Mouse (Mus musculus) kidney, postnatal 36 days (tissue): ENCODE results near the gene Ralgds.
"Not testable (repeated sequence)": the region's sequence is repeated elsewhere in the genome, so short reads cannot be mapped to it uniquely, and the experiment has no call there.

Experiments
- DNase-seq, 2 experiments: peaks; one replicate each; pipeline ENCODE4 v3.0.0; 2021 to 2022; ENCODE audit warnings: mixed read lengths in 2 of 2

Ralgds gene

DNA sequence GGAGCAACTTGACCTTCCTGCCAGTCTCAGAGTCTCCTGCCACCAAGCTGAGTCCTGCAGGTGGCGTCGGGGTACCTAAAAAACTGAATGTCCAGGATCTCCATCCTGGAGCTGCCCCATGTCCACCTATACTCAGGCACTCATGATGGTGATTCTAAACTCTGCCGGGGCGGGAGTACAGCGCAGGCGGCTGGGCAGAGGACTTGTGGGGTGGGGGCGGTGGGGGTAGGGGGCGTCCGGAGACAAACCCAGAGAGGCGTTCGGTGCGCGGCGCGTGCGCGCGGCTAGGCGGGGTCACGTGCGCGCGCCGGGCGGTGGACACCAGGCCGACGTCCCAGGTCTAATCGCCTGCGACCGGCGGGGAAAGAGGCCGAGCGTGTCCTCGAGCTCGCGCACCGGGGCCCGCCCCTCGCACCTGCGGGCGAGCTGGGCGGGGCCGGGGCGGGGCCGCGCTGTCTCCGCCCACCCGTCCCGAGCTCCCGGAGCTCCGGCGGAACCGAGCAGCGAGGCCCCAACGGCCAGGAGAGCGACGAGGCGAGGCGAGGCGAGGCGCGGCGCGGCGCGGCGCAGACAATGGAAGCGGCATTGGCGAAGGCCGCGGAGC, at the start of gene Ralgds:
Ralgds (plus strand) TSS at position 328 of the 604 bp plus-strand sequence.
- DNase-seq, result peak; percentile 81 to 86

DNA sequence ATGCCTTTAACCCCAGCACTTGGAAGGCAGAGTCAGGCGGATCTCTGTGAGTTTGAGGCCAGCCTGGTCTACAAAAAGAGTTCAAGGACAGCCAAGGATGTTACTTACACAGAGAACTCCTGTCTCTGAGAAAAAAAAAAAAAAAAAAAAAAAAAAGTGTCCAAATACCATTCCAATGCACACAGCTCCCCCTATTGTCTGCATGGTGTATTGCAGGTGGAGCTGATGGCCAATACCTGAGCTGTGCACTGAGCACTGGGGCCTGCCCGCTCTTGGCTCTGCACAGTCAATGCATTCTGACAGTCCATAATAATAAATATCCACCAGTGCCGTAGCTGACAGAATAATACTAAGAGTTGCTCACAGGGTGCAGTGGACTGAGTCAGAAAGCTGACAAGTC, 49.0 kb upstream of the Ralgds start:
- DNase-seq, result peak; percentile 79 to 87

DNA sequence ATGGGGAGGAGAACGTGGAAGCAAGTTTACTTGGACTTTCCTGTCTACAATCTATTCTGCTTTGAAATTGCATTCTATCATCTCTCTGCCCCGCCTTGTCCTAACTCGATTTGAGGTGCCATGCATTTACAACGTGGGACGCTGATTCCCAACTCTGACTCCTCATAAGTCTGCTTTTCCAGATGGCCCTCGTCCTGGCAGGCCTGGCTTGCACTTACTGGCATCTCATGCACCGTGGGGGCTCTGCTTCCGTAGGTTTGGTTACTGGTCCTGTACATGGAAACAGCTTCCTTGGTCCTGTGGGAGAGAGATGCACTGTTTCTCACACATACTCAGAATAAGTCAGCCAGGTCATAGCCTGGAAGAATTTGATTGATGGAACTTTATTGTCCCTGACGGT, 48.0 kb upstream of the Ralgds start:
- no peak for DNase-seq

DNA sequence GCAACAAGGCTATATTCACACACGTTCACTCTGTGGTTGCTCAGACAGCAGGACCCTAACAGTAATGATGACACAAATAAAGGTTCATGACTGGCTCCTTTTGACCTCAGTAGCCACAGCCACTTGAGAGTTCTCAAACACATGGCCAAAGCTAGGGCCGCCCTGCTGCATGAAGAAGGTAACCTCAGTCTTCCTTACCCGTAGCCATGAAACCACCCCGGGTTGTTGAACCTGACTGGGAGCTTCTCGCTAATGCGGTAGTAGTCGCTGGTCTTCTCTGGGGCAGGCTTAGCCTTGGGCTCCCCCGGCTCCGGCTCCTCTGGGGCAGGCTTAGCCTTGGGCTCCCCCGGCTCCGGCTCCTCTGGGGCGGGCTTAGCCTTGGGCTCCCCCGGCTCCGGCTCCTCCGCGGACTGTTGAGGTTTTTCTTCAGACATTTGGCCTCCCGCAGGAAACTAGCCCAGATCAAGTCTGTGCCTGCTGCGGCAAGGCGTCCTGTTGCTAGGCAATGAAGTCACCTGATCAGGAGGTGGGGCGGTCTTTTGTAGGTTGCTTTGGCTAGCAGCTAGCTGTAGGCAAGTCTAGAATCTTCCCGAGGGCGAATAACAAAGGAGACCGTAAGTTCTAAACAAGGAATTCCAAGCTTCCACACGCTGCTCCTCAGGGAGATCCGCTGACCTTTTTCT, 46.9 kb upstream of the Ralgds start, which contains the start of gene 1700007K13Rik:
1700007K13Rik (minus strand) TSS at position 497 of the 683 bp plus-strand sequence.
- peak; percentile 89 for DNase-seq

DNA sequence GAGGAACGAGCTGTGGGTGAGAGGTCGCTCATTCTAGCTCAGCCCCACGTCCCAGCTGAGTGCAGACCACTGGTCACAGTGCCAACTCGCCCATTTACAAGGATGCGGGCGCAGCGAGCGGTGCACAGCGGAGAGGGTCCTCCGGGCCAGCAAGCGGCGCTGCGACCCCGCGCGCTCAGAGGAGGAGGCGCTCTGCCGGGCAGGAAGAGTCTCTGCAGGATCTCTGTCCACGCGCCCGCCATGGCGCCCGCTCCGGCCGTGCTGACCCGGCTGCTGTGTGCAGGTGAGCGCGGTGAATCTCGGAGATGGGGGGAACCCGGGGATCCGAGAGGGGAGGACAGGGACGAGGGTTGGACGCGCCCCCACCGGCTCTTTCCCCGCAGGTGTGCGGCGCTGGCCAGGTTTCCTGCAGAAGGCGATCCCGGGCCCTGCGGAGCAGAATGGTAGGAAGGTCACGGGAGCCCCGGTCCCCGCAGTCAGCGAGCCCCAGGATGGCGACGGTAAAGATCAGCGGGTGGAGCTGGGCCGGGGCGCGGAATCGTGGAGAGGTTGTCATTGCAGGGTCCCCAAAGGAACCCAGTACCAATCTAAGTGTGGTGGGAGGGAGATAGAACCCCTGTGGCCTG, 45.0 kb upstream of the Ralgds start, which contains the start of gene Mrps2:
Mrps2 (plus strand) TSS at position 207 of the 626 bp plus-strand sequence.
- DNase-seq, result peak; percentile 84 to 93

DNA sequence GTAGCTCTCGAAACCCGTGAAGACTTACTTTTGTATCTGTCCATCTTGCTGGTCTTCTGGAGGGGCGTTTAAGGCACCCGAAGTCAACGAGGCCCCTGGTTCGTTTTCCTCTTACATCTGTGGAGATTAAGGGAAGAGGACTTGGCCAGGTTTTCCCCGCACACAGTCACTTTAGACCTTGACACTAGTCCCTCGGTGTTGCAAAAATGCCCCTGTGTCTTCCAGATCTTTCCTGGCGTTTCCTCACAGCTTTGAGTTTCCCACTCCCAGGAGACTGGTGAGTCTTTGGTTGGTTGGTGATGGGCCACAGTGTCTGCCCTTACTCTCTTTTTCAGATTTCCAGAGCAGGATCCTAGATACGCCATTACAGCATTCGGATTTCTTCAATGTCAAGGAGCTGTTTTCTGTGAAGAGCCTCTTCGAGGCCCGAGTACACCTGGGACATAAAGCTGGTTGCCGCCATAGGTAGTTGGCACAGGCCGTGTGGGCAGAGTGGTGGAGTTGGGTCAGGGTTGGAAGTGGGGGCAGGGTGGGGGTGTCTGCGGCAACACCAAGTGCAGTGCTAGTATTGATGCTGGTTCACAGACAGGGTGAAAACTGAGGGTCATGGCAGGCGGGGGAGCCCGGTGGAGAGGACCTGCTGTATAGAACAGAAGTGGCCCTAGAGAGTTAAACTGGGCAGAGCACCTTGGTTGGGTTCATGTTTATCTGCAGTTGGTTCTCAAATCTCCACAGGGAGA, 44.3 kb upstream of the Ralgds start:
- no peak for DNase-seq

DNA sequence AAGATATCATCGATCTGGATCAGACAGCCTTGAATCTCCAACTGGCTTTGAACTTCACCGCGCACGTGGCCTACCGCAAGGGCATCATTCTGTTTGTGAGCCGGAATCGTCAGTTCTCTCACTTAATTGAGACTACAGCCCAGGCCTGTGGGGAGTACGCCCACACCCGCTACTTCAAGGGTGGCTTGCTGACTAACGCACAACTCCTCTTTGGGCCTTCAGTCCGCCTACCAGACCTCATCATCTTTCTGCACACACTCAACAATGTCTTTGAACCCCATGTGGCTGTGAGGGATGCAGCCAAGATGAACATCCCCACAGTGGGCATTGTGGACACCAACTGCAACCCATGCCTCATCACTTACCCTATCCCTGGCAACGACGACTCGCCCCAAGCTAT, 43.5 kb upstream of the Ralgds start:
- DNase-seq, result no peak

DNA sequence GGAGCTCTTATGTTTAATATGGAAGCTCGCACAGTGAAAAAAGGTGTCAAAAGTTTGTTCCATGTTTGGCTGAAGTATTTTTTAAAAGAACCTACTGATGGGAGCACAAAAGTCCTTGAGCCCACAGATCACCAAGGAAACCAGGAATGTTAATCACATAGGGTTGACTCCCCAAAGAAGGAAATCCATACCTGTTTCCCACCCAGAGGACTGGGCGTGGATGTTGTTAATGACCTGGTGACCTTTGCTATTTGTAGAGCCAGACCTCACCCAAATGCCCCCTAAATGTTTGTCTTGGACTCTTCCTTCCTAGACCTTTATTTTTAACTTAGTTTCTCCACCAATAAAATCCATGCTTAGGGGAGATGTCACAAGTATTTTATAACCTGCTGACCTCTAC, 42.3 kb upstream of the Ralgds start:
- no peak for DNase-seq

DNA sequence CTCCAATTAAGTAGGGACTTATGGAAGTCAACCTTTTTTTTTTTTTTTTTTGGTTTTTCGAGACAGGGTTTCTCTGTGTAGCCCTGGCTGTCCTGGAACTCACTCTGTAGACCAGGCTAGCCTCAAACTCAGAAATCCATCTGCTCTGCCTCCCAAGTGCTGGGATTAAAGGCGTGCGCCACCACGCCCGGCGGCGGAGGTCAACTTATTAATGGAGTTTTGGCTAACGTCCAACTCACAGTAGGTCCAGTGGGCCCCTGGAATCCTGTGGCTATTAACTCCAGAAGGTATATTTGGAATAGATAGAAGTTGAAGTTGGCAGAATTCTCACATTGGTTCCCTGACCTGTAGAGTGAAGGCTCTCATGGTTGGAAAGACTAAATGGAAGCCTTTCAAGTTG, 40.9 kb upstream of the Ralgds start:
- DNase-seq, result not testable (repeated sequence)

DNA sequence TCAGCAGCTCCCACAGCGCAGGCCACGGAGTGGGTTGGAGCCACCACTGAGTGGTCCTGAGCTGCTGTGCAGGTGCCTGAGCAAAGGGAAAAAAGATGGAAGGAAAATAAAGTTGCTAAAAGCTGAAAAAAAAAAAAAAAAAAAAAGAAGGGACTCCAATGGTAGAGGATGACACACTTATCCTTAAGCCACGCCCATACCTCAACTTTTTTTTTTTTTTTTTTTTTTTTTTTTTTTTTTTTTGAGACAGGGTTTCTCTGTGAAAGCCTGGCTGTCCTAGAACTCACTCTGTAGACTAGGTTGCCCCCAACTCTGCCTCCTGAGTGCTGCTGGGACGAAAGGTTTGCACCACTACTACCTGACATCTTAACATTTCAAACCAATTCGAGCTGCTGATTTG, 34.9 kb upstream of the Ralgds start:
- DNase-seq, result not testable (repeated sequence)

DNA sequence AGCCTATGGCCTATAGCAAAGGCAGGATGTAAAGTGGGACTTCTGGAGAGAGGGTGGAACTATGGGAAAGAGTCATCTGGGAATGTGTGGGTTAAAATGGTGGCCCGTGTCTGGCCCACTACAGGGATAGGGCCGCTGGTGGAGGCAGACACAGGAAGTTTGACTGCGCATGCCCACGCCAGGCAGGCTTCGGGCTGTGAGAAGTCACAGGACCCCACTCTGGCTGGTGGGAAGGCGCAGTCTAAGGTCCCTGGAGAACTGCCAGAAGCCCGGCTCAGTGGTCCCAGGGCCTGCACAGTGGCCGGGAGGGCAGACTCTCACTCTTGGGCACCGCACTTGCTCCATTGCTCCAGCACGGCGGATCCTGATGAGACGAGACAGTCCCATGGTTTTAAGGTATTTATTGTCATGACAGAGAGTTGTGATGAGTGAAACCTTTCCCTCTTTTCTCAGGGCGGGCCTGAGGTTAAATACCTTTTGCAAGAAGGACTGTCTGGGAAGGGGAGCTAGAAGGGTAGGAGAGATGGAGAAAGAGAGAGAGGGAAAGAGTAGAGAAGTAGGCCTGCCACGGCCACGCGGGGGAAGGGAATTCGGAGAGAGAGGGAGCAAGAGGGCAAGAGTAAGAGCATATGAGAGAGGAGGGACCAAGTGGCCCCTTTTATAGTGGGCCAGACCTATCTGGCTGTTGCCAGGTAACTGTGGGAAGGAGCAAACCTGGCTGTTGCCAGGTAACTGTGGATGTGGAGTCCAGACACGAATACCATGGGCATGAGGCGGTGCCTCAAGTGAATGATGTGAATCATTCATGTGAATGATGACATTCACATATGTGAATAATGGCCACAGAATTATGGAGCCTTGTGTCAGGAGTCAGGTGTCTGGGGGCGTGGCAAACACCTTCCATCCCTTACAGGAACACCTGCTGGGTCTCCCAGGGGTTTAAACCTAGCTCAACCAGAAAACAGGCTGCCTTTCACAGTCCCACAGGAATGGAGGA, 33.4 kb upstream of the Ralgds start:
- DNase-seq, result no peak

DNA sequence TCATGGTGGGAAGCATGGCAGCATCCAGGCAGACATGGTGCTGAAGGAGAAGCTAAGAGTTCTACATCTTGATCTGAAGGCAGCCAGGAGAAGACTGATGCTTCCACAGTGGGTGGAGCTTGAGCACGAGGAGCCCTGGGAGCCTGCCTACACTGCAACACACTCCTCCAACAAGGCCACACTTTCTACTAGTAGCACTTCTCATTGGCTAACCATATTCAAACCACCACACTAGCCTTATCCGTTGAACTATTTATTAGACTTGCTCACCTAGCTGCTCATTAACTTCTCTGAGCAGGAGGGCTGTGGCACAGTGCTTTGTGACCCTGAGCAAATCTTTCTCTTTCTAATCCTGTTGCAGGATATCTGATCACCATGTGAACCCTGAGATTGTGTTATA, 29.1 kb upstream of the Ralgds start:
- DNase-seq, result peak; percentile 56 to 67

DNA sequence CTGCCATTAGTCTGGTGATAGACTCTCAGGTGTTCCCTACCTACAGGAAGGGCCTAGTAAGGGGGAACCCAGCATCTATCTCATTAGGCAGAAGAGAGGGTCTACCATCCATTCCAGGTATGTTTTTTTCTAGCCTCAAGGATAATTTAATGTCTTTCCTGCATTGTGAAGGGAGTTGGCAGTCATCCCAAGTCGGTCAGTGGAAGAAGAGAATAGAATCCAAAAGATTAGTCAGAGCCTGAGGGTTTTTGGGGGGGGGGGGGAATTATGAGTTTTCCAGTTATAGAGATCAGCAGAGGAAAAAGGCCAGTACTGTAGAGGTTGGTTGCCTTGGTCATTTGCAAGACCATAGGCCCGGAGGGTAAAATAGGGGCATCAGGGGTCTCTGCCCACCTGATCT, 18.4 kb upstream of the Ralgds start:
- no peak for DNase-seq

DNA sequence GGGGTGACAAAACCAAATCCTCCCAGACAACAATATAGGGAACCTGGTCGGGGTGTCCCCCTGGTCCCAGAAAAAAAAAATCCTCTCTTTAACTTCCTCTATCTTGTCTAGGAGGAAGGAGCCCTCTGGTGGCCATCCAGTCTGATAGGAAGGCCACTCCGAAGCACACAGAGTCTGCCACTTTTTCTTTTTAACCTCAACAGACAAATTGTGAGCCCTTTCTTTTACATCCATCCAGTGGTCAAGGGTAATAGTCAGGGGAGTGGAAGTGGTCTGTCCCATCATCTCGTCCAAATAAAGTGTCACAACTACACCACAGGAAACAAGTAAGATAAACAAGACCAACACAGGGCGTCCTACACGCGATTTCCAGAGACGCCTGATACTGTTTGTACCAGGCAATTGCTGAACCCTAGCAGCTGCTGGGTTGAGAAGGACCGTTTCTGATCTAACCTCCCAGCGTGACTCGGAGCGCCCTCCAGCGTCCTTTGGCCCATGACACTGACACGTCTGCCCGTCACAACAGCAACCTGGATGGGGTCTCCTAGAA, 17.6 kb upstream of the Ralgds start:
- peak; percentile 32 to 70 for DNase-seq

DNA sequence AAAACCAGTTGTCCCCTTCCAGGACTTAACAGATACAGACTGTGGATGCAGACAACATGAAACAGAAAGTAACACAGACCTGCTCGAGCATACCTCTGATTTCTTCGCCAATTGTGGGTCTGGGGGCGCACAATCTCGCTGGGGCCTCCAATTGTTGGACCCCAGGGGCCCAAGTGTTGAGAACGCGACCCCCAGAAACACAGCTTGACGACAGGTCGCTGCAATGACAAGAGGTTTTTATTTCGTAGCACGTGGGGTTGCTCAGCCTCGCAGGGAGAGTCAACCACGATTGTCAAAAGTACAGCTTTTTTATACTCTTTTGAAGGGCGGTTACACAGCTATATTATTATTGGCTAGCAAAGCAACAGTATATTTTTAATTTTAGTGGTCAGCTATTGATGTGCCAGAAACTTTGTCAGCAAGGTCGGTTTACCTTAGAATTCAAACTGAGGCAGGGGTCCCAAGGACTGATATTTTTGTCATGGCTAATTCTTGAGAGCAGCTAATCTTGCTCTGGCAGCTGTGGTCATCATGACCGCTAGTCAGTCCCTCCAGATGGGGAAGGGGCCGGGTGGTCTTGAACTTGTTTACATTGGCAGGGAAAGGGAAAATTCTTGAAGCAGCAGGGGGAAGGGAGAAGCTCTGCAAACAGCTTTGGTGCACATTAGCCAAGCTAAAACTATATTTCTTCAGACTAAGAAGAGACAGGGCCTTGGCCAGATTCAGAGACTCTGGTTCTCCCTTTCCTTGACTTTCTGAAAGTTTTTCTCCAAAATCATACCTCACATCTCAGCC, 16.9 kb upstream of the Ralgds start:
- no peak for DNase-seq

DNA sequence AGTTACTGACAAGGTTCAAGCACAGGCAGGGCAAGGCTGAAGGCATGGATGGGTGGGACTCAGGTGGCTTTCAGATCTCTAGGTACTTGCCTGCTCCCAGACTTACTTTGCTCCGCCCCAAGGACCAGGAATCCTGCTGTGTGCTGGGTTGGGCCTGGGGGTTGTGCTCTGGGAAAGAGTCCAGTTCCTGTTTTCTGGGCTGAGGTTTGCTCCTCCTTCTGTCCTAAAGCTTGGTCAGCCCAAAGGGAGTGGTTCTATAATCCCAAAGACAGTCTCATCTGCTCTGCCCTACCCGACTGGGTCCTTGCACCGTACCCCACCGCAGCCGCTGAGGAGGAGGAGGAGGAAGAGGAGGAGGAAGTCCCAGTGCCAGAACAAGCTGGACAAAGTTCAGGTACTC, 16.3 kb upstream of the Ralgds start, which contains the start of gene Gbgt1:
Gbgt1 (plus strand) TSS at position 221 of the 400 bp plus-strand sequence.
- peak in 1 of 2 experiments; percentile 25 for DNase-seq

DNA sequence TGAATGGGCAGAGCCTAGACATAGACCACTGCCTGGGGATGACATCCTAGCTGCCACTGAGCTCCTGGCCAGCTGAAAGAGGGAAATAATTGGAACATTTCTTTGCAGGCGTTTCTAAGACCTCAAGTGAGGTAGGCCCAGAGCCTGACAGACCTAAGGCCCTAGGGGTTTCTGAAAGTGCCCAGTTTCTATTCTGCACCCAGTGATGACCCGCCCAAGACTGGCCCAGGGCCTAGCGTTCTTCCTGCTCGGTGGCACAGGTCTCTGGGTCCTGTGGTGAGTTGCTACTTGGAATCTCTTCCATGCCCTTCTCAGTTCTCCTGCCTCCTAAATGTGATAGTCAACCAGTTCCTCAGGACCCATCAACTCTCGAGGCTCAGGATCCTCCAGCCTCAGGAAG, 15.4 kb upstream of the Ralgds start:
- no peak for DNase-seq

DNA sequence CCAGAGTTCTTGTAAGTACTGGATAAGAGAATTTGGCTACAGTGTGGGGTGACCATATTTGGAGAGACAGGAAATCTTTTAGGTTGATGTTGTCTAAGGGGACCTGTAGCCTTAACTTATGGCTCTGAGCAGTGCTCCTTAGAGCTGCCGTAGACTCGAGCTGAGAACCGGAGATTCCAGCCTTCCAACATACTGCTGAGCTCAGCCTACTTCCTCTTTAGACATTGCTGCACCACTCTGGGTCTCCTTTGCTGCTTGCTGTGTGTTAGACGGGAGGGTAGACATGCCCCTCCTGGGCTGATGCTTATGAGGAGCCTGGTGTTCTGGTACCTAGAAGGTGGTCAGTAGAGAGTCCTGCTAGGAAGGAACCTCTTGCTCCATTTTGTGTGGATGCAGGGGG, 14.5 kb upstream of the Ralgds start:
- no peak for DNase-seq

DNA sequence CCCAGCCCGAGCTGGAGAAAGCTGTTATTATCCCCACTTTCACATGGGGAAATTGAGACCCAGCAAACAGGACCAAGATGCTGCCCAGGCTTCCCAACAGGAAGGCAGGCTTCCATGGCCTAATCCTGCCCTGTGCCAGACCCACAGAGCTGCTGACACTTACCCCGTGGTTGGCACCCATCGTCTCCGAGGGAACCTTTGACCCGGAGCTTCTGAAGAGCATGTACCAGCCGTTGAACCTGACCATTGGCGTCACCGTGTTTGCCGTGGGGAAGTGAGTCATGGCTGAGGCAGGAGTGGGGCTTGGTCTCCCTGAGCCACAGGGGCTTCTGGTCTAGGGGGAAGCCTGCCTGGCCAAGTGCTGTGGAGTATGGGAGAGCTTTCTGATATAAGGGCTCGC, 9.9 kb upstream of the Ralgds start:
- DNase-seq, result peak in 1 of 2 experiments; percentile 52

DNA sequence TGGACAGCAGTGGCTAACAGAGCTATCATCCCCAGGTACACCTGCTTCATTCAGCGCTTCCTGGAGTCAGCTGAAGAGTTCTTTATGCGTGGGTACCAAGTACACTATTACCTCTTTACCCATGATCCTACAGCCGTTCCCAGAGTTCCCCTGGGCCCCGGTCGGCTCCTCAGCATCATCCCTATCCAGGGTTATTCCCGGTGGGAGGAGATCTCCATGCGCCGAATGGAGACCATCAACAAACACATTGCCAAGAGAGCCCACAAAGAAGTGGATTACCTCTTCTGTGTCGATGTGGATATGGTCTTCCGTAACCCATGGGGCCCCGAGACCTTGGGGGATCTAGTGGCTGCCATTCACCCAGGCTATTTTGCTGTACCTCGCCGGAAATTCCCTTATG, 8.2 kb upstream of the Ralgds start:
- no peak for DNase-seq

DNA sequence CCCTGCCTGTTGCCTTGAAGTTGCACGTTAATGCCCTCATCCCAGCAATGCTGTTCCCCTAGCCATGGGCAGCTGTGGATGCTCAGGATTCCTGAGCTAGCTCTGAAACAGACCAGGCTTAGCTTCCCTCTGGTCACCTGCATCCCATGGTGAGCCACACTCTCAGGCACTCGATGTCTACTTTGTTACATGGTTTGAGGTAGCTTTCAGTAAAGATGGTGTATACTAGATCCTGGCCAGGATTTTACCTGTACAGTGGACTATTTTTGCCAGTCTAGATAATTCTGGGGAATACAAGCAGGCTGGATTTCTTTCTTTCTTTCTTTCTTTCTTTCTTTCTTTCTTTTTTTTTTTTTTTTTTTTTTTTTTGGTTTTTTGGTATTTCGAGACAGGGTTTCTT, 7.1 kb upstream of the Ralgds start, which contains the start of gene Gm10134:
Gm10134 (plus strand) TSS at position 301 of the 400 bp plus-strand sequence.
- no peak for DNase-seq
